Mouse (Mus musculus): ENCODE data around the gene Mydgf. TPM values are rescaled to one million over a fixed set of nuclear protein-coding genes. Genes with fewer than 3 reads are reported as not detected.

Mydgf gene
- polyA plus RNA-seq, 1 experiment: 45.0 TPM

- H3K27me3 ChIP-seq (ENCODE audit: control insufficient read depth, insufficient read depth, low read length): no peaks in the 10 kb centered on the region
- 90% methylated on average over 10 of the region's 10 CpGs for WGBS
- DNase-seq: no peak
- H3K4me3 ChIP-seq (replicated peaks; ENCODE audit: insufficient read depth, low read depth, low read length): no peak overlapping the region
- H3K27ac ChIP-seq (ENCODE audit: insufficient read depth, low read length): no peak overlapping the region
- TF ChIP-seq CTCF (IDR thresholded peaks at IDR 0.05; ENCODE audit: borderline replicate concordance, insufficient read depth, low read depth, low read length) (no peak), POLR2A (IDR thresholded peaks at IDR 0.05; ENCODE audit: borderline replicate concordance, insufficient read depth, low read length) (no peak)
- H3K4me1 ChIP-seq (ENCODE audit: control insufficient read depth, insufficient read depth, low read length): peaks cover 5% of the 10 kb centered on the region
Observed at GRCm38 (mm10) chr17:56131136-56131535, 52.6 kb downstream of the Mydgf start.

GRCm38 (mm10) chr17:56128246-56128645, 55.5 kb downstream of the Mydgf start:
- H3K4me3 ChIP-seq (replicated peaks; ENCODE audit: insufficient read depth, low read depth, low read length): no peak overlapping the region
- H3K4me1 ChIP-seq (ENCODE audit: control insufficient read depth, insufficient read depth, low read length): peaks cover 7% of the 10 kb centered on the region
- 16% methylated on average over 15 of the region's 15 CpGs for WGBS
- TF ChIP-seq CTCF (IDR thresholded peaks at IDR 0.05; ENCODE audit: borderline replicate concordance, insufficient read depth, low read depth, low read length) (no peak), POLR2A (IDR thresholded peaks at IDR 0.05; ENCODE audit: borderline replicate concordance, insufficient read depth, low read length) (no peak)
- DNase-seq: peak; percentile 49 to 62
- no peak overlapping the region for H3K27ac ChIP-seq (ENCODE audit: insufficient read depth, low read length)
- no peaks in the 10 kb centered on the region for H3K27me3 ChIP-seq (ENCODE audit: control insufficient read depth, insufficient read depth, low read length)

DNA sequence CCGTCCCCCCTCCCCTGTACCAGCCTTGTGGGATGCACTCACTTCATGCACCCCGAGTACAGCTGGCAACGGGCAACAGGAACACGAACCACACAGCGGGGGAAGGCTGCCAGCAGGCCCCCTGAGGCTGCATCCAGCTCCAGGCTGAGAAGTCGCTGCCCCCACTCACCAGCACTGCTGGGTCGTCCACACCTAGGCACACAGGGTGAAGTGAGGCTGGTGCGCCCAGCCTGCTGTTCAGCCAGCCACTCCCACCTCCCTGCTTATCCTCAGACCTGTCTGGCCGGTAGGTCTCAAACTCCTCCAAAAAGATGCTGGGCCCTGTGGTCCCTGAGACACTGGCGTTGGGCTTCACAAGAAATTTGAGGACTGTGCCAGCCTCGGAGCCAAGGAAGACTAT, 57.5 kb downstream of the Mydgf start:
- no peak for DNase-seq
- TF ChIP-seq CTCF (IDR thresholded peaks at IDR 0.05; ENCODE audit: borderline replicate concordance, insufficient read depth, low read depth, low read length): no peak
- no peak for TF ChIP-seq POLR2A (IDR thresholded peaks at IDR 0.05; ENCODE audit: borderline replicate concordance, insufficient read depth, low read length)
- no peaks in the 10 kb centered on the region; the same call in 1 of the 2 replicates for H3K27me3 ChIP-seq (ENCODE audit: control insufficient read depth, insufficient read depth, low read length)
- H3K4me1 ChIP-seq (ENCODE audit: control insufficient read depth, insufficient read depth, low read length): peaks cover 7% of the 10 kb centered on the region
- H3K27ac ChIP-seq (ENCODE audit: insufficient read depth, low read length): no peak overlapping the region
- no peak overlapping the region for H3K4me3 ChIP-seq (replicated peaks; ENCODE audit: insufficient read depth, low read depth, low read length)
- 69% methylated on average over 11 of the region's 11 CpGs for WGBS

Other genes starting within 250 kb of the Mydgf start
- 3.3 and 3.7 TPM in 2 replicates for gene Zfp119b, start 234.4 kb downstream of the Mydgf start, polyA plus RNA-seq (2012; rRNA removed)
- 0.81 and 1.00 TPM in 2 replicates for gene Ebi3, start 231.3 kb downstream of the Mydgf start, polyA plus RNA-seq (2012; rRNA removed)
- gene Yju2, start 224.8 kb downstream of the Mydgf start, polyA plus RNA-seq (2012; rRNA removed): 13.4 and 14.9 TPM in 2 replicates
- 122 and 127 TPM in 2 replicates for gene Shd, start 213.5 kb downstream of the Mydgf start, polyA plus RNA-seq (2012; rRNA removed)
- 88.0 and 91.3 TPM in 2 replicates for gene Fsd1, start 197.4 kb downstream of the Mydgf start, polyA plus RNA-seq (2012; rRNA removed)
- gene Stap2, start 178.3 kb downstream of the Mydgf start, polyA plus RNA-seq (2012; rRNA removed): 51.8 and 64.1 TPM in 2 replicates
- 183 and 193 TPM in 2 replicates for gene Mpnd, start 178.2 kb downstream of the Mydgf start, polyA plus RNA-seq (2012; rRNA removed)
- 69.5 and 82.5 TPM in 2 replicates for gene Sh3gl1, start 147.3 kb downstream of the Mydgf start, polyA plus RNA-seq (2012; rRNA removed)
- 2.9 and 3.3 TPM in 2 replicates for gene Chaf1a, start 143.5 kb downstream of the Mydgf start, polyA plus RNA-seq (2012; rRNA removed)
- 114 TPM in 2 replicates for gene Ubxn6, start 108.9 kb downstream of the Mydgf start, polyA plus RNA-seq (2012; rRNA removed)
- 109 and 116 TPM in 2 replicates for gene Hdgfl2, start 104.3 kb downstream of the Mydgf start, polyA plus RNA-seq (2012; rRNA removed)
- 1.1 and 1.7 TPM in 2 replicates for gene Plin4, start 74.1 kb downstream of the Mydgf start, polyA plus RNA-seq (2012; rRNA removed)
- gene Plin5, start 66.3 kb downstream of the Mydgf start, polyA plus RNA-seq (2012; rRNA removed): 0.38 and 0.54 TPM in 2 replicates
- 0.93 and 1.6 TPM in 2 replicates for gene Lrg1, start 61.9 kb downstream of the Mydgf start, polyA plus RNA-seq (2012; rRNA removed)
- 51.8 and 54.3 TPM in 2 replicates for gene Sema6b, start 43.6 kb downstream of the Mydgf start, polyA plus RNA-seq (2012; rRNA removed)
- gene Tnfaip8l1, start 21.4 kb downstream of the Mydgf start, polyA plus RNA-seq (2012; rRNA removed): 1.7 and 1.9 TPM in 2 replicates
- gene Dpp9, start 35.0 kb upstream of the Mydgf start, polyA plus RNA-seq (2012; rRNA removed): 54.7 and 56.3 TPM in 2 replicates
- gene Fem1a, start 72.9 kb upstream of the Mydgf start, polyA plus RNA-seq (2012; rRNA removed): 19.9 and 21.8 TPM in 2 replicates
- gene Ticam1, start 92.9 kb upstream of the Mydgf start, polyA plus RNA-seq (2012; rRNA removed): 4.5 and 4.7 TPM in 2 replicates
- gene Plin3, start 109.0 kb upstream of the Mydgf start, polyA plus RNA-seq (2012; rRNA removed): 15.6 and 20.9 TPM in 2 replicates
- not detected in 2 replicates for gene Arrdc5, start 116.4 kb upstream of the Mydgf start, polyA plus RNA-seq (2012; rRNA removed)
- 0.65 and 0.71 TPM in 2 replicates for gene Uhrf1, start 119.4 kb upstream of the Mydgf start, polyA plus RNA-seq (2012; rRNA removed)
- 45.8 and 50.9 TPM in 2 replicates for gene Kdm4b, start 142.1 kb upstream of the Mydgf start, polyA plus RNA-seq (2012; rRNA removed)